Comparison of ENCODE assay signal across 1 mouse cellular context in genomic region chr19:40980671-40981070, GRCm38 (mm10).
TF ChIP-seq lines count a peak whose summit lies in the region.

No protein-coding gene starts in this region.

TF ChIP-seq in CH12.LX, 34 proteins besides CTCF, POLR2A, EP300 and RAD21 (continued from another document):
- TF ChIP-seq ZMIZ1 (IDR thresholded peaks at IDR 0.05; ENCODE audit: low read depth, low read length) (no peak), GABPA (IDR thresholded peaks at IDR 0.05; ENCODE audit: insufficient replicate concordance, low read depth, low read length) (no peak), UBTF (IDR thresholded peaks at IDR 0.05; ENCODE audit: low read depth, low read length) (0 out of 2 replicates have a peak, but pooled peaks have one; percentile 11), BHLHE40 (IDR thresholded peaks at IDR 0.05; ENCODE audit: low read depth, low read length) (no peak; the same call in 1 of the 2 replicates), CHD1 (IDR thresholded peaks at IDR 0.05; ENCODE audit: low read depth, low read length) (no peak)
